Mouse (Mus musculus): ENCODE data around the gene Cad. TPM values are rescaled to one million over a fixed set of nuclear protein-coding genes. Genes with fewer than 3 reads are reported as not detected.

Cad gene
- polyA plus RNA-seq, 1 experiment from 2014 or later: 32.4 TPM

- peaks cover 74% of the 10 kb centered on the region for H3K36me3 ChIP-seq
- WGBS: 85% methylated on average over 13 of the region's 13 CpGs
- ATAC-seq (ENCODE audit: low FRiP score): no peak
Measured at GRCm38 (mm10) chr5:31076346-31076745, 21.8 kb downstream of the Cad start.

GRCm38 (mm10) chr5:31080059-31080794, 25.6 kb downstream of the Cad start:
- Histone ChIP-seq H3K9me3 (replicated peaks) (no peaks in the 10 kb centered on the region), H3K27me3 (peaks cover 3% of the 10 kb centered on the region; the same call in 1 of the 2 replicates), H3K4me2 (replicated peaks) (no peak overlapping the region), H3K27ac (no peak overlapping the region), H3K36me3 (peaks cover 36% of the 10 kb centered on the region), H3K9ac (no peak overlapping the region), H3K4me3 (no peak overlapping the region), H3K4me1 (peaks cover 22% of the 10 kb centered on the region)
- no peak for ATAC-seq (ENCODE audit: low FRiP score)
- 83% methylated on average over 13 of the region's 13 CpGs for WGBS

More at GRCm38 (mm10) chr5:31076346-31076745, 21.8 kb downstream of the Cad start:
- no peak overlapping the region for H3K9ac ChIP-seq
- no peak overlapping the region for H3K4me2 ChIP-seq (replicated peaks)
- H3K27me3 ChIP-seq: no peaks in the 10 kb centered on the region
- H3K27ac ChIP-seq: no peak overlapping the region
- no peaks in the 10 kb centered on the region for H3K9me3 ChIP-seq (replicated peaks)
- H3K4me3 ChIP-seq: no peak overlapping the region
- H3K4me1 ChIP-seq: no peaks in the 10 kb centered on the region

- WGBS: 63% methylated on average over 3 of the region's 3 CpGs
- Histone ChIP-seq H3K9me3 (replicated peaks) (no peaks in the 10 kb centered on the region), H3K4me1 (peaks cover 22% of the 10 kb centered on the region), H3K4me3 (no peak overlapping the region), H3K9ac (no peak overlapping the region), H3K4me2 (replicated peaks) (no peak overlapping the region), H3K36me3 (peaks cover 30% of the 10 kb centered on the region), H3K27ac (no peak overlapping the region), H3K27me3 (peaks cover 3% of the 10 kb centered on the region; the same call in 1 of the 2 replicates)
- no peak for ATAC-seq (ENCODE audit: low FRiP score)
Measured at GRCm38 (mm10) chr5:31080795-31081164, 26.2 kb downstream of the Cad start.

- Histone ChIP-seq H3K27me3 (peaks cover 3% of the 10 kb centered on the region; the same call in 1 of the 2 replicates), H3K36me3 (peaks cover 24% of the 10 kb centered on the region), H3K9me3 (replicated peaks) (no peaks in the 10 kb centered on the region), H3K4me3 (no peak overlapping the region), H3K4me2 (replicated peaks) (no peak overlapping the region), H3K9ac (no peak overlapping the region), H3K27ac (no peak overlapping the region), H3K4me1 (peaks cover 27% of the 10 kb centered on the region)
- 77% methylated on average over 3 of the region's 3 CpGs for WGBS
- no peak for ATAC-seq (ENCODE audit: low FRiP score)
Measured at GRCm38 (mm10) chr5:31081386-31081785, 26.8 kb downstream of the Cad start.

- WGBS: 13% methylated on average over 5 of the region's 5 CpGs
- peak overlapping the region; percentile 85 for H3K27ac ChIP-seq
- H3K36me3 ChIP-seq: peaks cover 15% of the 10 kb centered on the region
- H3K9ac ChIP-seq: no peak overlapping the region
- peaks cover 34% of the 10 kb centered on the region for H3K4me1 ChIP-seq
- H3K9me3 ChIP-seq (replicated peaks): no peaks in the 10 kb centered on the region
- H3K4me3 ChIP-seq: no peak overlapping the region
- H3K27me3 ChIP-seq: peaks cover 3% of the 10 kb centered on the region; the same call in 1 of the 2 replicates
- 0 out of 2 replicates have a peak, but pooled peaks have one; percentile 24 for ATAC-seq (ENCODE audit: low FRiP score)
- H3K4me2 ChIP-seq (replicated peaks): no peak overlapping the region
Measured at GRCm38 (mm10) chr5:31082355-31082754, 27.8 kb downstream of the Cad start.

GRCm38 (mm10) chr5:31082935-31083625, 28.5 kb downstream of the Cad start:
- Histone ChIP-seq H3K9me3 (replicated peaks) (no peaks in the 10 kb centered on the region), H3K36me3 (peaks cover 7% of the 10 kb centered on the region), H3K4me3 (no peak overlapping the region), H3K27ac (peak overlapping the region; percentile 85), H3K4me2 (replicated peaks) (peak overlapping the region; percentile 13), H3K9ac (no peak overlapping the region; the same call in 1 of the 2 replicates), H3K4me1 (peaks cover 34% of the 10 kb centered on the region), H3K27me3 (peaks cover 8% of the 10 kb centered on the region)
- ATAC-seq (ENCODE audit: low FRiP score): peak; percentile 46
- WGBS: 33% methylated on average over 12 of the region's 12 CpGs

- Histone ChIP-seq H3K27me3 (peaks cover 17% of the 10 kb centered on the region), H3K27ac (peak overlapping the region; percentile 85), H3K4me1 (peaks cover 34% of the 10 kb centered on the region), H3K9ac (peak overlapping the region; percentile 35; the same call in 1 of the 2 replicates), H3K4me2 (replicated peaks) (peak overlapping the region; percentile 13; the same call in 1 of the 2 replicates), H3K9me3 (replicated peaks) (no peaks in the 10 kb centered on the region), H3K4me3 (no peak overlapping the region), H3K36me3 (no peaks in the 10 kb centered on the region)
- ATAC-seq (ENCODE audit: low FRiP score): peak; percentile 73
- WGBS: 7% methylated on average over 8 of the region's 8 CpGs
Measured at GRCm38 (mm10) chr5:31083949-31084348, 29.4 kb downstream of the Cad start.

GRCm38 (mm10) chr5:31086606-31087005, 32.0 kb downstream of the Cad start:
- 0 out of 2 replicates have a peak overlapping the region, but pooled peaks have one; percentile 4 for H3K9ac ChIP-seq
- peaks cover 43% of the 10 kb centered on the region for H3K27me3 ChIP-seq

GRCm38 (mm10) chr5:31087131-31087530, 32.6 kb downstream of the Cad start:
- WGBS: 81% methylated on average over 2 of the region's 2 CpGs
- Histone ChIP-seq H3K27me3 (peaks cover 48% of the 10 kb centered on the region), H3K27ac (peak overlapping the region; percentile 3; the same call in 1 of the 2 replicates), H3K9me3 (replicated peaks) (no peaks in the 10 kb centered on the region), H3K4me1 (peaks cover 34% of the 10 kb centered on the region), H3K9ac (no peak overlapping the region), H3K36me3 (no peaks in the 10 kb centered on the region), H3K4me3 (no peak overlapping the region), H3K4me2 (replicated peaks) (no peak overlapping the region)
- ATAC-seq (ENCODE audit: low FRiP score): no peak

More at GRCm38 (mm10) chr5:31086606-31087005, 32.0 kb downstream of the Cad start:
- H3K4me3 ChIP-seq: no peak overlapping the region
- 29% methylated on average over 7 of the region's 7 CpGs for WGBS
- H3K4me2 ChIP-seq (replicated peaks): no peak overlapping the region
- ATAC-seq (ENCODE audit: low FRiP score): 0 out of 2 replicates have a peak, but pooled peaks have one; percentile 10
- H3K36me3 ChIP-seq: no peaks in the 10 kb centered on the region
- H3K4me1 ChIP-seq: peaks cover 34% of the 10 kb centered on the region
- no peaks in the 10 kb centered on the region for H3K9me3 ChIP-seq (replicated peaks)
- H3K27ac ChIP-seq: peak overlapping the region; percentile 3; the same call in 1 of the 2 replicates

GRCm38 (mm10) chr5:31092231-31092975, 37.8 kb downstream of the Cad start:
- Histone ChIP-seq H3K36me3 (no peaks in the 10 kb centered on the region), H3K4me2 (replicated peaks) (peak overlapping the region; percentile 51), H3K4me1 (peaks cover 33% of the 10 kb centered on the region), H3K27me3 (peaks cover 98% of the 10 kb centered on the region), H3K9me3 (replicated peaks) (no peaks in the 10 kb centered on the region), H3K4me3 (peak overlapping the region; percentile 50), H3K9ac (peak overlapping the region; percentile 70), H3K27ac (peak overlapping the region; percentile 45)
- under 1% methylated on average over 48 of the region's 53 CpGs for WGBS
- ATAC-seq (ENCODE audit: low FRiP score): no peak

- Histone ChIP-seq H3K4me1 (peaks cover 33% of the 10 kb centered on the region), H3K4me2 (replicated peaks) (peak overlapping the region; percentile 51), H3K27me3 (peaks cover 99% of the 10 kb centered on the region), H3K4me3 (peak overlapping the region; percentile 50), H3K27ac (peak overlapping the region; percentile 45), H3K36me3 (no peaks in the 10 kb centered on the region), H3K9ac (peak overlapping the region; percentile 70), H3K9me3 (replicated peaks) (no peaks in the 10 kb centered on the region)
- WGBS: under 1% methylated on average over 44 of the region's 54 CpGs
- peak; percentile 29 for ATAC-seq (ENCODE audit: low FRiP score)
Measured at GRCm38 (mm10) chr5:31093151-31094041, 38.8 kb downstream of the Cad start.

Data from hindbrain, embryonic 12.5 days (tissue).